Mouse (Mus musculus) brain, embryonic 18.5 days (tissue): ENCODE results near the gene Icam2.

Experiments
- DNase-seq: peaks from one replicate; pipeline ENCODE4 v3.0.0-alpha.2; 2012; ENCODE audit warnings: low read depth, low spot score

The Icam2 gene

DNA sequence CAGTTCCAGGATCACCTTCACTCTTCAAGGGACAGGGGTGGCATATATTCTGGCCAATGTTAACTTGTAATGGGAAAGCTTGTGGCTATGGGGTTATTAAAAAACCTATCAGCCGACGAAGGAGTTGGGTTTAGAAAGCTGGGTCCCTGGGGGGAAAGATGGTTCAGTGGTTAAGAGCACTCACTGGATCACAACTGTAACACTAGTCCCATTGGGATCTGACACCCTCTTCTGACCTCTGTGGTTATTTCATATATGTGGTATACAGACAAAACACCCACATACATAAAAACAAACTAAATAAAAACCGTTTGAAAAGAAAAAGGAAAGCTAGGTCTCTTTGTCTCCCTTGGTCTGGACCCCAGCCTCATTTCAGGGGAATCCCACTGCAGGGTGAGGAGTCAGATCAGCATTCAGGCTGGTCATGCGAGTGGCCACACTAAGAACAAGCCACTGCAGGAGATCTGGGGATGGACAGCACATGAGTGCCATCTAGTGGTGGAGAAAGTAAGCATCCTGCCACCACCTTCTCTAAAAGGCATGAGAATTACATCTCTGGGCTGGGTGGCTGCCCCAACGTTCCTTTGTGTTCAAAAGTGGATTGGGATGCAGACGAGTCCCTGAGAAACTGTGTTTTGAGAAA lies 3.8 kb upstream of the Icam2 start:
- DNase-seq: peak; percentile 34

DNA sequence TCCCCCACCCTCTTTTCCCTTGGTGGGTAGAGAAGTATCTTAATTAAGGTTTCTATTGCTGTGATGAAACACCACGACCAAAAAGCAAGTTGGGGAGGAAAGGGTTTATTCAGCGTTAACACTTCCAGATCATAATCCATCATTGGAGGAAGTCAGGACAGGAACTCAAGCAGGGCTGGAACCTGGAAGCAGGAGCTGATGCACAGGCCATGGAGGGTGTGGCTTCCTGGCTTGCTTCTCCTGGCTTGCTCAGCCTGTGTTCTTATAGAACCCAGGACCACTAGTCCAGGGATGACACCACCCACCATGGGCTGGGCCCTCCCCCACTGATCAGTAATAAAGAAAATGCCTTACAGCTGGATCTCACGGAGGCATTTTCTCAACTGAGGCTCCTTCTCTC lies 2.9 kb upstream of the Icam2 start:
- DNase-seq: no peak

DNA sequence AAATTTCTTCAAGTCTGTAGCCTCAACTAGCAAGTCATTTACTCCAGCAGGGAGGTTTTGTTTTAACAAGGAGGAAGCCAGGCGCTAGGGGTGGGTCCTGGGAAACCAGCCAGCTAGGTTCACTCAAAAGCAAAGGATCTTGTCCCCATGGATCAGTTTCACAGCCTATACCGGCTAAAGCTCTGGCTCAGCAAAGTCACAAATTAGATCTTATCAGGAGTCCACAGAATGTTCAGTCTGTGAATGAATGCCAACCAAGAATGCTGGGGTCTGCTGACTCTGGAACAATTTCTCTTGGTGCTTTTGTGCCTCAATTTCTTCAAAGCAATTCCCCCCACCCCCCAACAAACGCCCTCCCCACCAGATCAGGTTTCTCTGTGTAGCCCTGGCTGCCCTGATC lies 1.7 kb upstream of the Icam2 start:
- DNase-seq: no peak

DNA sequence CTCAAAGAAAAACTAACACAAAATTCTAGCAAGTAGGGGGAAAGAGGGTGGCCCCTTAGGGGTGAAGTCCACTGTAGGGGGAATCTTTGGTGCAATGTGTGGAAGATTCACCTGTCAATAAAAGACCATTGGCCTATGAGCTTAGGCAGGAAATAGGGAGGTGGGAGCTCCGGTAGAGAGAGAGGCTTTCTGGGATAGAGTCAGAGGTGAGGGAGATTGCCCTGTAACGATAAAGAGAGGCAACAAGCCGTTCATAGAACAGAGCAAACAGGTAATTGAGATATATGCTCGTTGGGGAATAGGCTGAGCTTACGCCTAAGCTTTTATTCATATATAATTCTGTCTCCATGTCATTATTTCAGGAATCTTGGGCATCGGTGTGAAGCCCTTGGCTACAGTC lies 855 bp downstream of the Icam2 start:
- no peak for DNase-seq

DNA sequence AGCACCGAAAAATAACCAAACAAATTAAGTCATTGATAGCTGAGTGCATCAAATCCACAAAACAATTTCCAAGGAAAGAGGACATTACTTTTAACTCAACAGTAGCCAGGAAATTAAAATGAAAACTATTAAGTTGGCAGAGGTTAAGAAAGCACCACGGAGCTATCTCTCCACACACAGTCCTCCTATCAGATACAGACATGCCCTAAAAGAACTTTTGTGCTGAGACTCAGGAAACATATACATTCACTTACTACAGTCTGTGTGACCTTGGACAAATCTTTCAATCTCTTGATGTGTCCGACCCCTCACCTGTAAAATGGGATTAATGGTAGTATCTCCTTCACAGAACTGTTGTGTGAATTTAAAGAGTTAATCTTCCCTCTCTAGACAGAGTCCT lies 1.5 kb downstream of the Icam2 start:
- no peak for DNase-seq

DNA sequence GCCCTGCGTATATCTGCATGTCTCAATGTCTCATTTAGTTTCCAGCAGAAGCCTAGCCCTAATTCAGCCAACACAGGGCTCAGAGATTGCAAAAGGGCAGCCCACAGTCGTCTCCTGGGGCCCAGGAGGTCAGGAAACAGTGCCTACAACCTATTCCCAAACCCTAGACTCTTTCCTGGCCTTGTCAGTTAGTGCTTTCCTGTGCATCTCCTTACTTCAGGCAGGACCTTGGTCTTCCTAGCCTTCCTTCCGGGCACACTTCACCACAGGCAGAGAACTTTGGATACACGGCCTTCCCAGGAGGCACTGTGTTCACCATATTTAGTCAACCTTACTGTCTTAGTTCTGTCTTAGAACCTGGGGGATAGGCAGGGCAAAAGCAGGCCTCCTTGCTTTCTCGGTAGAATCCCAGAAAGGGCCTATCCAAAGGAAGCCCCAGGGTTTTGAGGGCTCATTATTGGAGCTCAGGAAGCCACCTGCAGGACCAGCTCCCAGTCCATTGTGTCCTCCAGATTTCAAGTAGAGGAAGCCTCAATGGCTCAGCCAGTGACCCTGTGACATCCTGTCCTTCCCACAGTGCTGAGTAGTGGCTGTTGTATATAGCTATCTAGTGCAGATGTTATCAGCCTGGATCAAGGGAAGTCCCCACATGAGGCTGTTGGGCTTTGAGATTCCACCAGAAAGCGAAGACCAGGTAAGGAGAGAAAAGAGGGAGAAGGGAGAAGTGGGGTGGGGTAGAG lies 4.7 kb downstream of the Icam2 start:
- DNase-seq: no peak

DNA sequence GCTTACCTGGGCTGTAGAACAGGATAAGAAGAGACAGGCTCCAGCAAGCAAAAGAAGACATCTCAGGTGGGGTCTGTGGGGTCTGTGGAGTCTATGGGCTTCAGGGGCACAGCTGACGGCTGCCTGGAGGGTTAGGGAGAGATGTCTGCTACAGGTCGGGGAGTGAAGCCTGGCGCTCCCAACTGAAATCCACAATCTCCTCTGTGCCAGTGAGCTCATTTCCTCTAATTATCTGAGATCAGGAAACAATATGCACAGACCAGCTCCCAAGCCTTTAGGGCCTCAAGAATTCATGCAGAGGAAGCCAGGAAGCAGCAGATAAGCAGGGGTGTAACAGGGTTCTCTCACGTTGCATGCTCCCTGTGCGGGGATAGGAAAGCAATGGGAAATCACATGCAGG lies 5.5 kb downstream of the Icam2 start:
- no peak for DNase-seq

DNA sequence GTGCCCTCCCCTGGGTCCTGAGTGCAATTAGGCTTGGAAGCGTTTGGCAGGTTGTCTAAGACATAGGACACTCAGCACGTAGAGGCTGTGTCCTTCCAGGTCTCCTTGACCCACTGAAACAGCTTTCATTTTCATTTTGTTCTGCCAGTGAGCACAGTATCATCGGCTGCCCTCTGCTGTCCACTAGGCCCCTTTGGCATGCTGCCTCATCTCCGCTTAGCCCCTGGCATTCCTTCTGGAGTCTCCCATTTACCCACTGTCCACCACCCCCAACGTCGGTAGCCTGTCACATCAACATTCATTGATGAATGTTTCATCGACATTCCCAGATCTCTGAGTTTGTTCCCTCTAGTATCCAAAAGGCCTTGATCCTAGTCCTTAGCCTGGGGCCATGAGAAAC lies 6.0 kb downstream of the Icam2 start:
- DNase-seq: no peak

DNA sequence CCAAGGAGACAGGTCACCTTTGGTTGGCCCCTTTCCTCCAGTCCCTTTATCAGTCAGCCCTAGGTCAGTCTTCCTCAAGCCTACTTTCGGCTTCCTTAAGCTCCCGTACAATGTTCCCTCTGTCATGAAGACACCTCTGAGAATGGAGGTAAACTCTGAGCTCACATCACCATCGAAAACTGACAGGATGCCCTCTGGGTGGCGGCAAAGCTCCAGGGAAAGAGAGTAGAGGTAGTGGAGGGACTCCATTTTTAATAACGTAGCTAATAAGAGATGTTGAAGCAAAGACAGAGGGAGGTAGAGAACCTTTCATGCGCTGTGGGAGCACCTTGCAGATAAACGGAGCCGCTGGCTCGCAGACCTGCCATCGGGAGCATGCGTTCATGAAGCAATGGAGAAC lies 6.9 kb downstream of the Icam2 start:
- DNase-seq: no peak

DNA sequence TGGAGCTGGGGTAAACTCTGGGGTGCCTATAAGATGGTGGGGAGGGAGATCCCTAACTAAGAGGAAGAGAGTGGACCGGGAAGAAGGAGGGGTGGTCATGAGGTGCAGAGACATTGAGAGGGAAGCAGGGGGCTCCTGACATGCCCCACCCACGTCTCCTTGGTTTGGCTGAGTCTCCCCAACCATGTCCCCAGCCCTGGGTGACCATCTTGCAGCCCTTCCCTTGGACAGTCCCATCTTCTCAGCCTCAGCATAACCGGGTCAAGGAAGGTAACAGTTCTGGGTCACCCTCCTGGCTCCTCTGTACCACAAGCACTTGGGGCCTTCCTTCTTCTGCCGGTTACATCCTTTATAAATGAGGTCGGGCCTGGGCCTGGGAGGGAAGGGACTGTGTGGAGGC lies 12.9 kb downstream of the Icam2 start:
- no peak for DNase-seq

DNA sequence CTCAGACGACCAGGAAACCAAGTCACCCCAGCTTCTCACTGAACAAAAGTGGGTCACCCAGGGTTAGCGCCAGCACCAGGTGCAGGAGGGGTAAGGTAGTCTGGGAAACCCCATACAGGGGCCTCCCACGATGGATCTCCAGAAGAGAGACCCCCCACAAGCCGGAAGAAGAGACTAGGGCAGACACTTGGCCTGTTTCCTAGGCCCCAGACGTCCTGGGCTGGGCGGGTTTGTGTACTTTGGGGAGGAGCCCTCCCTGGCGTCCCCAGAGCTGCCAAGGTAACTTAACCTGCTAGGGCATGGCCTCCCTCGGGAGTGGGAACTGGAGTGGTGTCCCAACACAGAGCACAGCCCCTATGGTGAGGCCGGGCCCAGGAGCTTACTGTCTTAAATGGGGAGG lies 13.3 kb downstream of the Icam2 start:
- no peak for DNase-seq

DNA sequence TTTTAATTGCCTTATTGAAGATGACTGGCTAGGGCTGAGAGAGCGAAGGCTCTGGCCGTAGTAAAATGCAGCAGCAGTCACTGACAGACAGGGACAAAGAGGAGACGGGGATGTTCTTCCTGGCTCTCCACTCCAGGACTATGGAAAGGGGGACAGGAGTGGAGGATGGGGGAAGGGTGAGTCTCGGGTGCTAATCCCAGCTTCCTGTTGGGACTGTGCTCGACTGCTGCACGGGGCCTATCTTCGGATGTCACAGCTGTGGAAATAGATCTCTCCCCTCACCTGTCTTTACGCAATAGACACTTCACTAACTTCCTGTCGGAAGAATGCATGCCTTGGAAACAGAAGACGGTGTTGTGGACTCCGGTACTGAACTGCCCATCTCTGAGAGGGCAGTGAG lies 13.9 kb downstream of the Icam2 start:
- DNase-seq: no peak

DNA sequence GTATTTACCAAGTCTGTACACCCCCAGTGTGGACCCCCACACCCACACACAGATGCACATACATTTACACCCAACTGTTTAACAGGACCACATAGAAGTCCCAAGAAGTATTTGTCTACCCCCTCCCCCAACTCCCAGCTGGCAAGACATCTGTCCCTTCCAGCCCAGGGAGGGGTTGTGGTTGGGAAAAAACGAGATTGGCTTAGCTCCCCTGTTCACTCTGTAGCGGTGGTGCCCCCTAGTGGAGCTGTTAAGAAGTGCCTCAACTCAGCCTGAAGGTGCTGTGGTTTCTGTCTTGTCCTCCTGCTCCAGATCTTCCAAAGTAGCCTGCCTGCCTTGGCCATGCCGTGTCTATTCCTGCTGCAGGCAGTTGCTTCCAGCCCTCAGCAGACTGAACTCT lies 21.6 kb downstream of the Icam2 start:
- DNase-seq: peak; percentile 4

DNA sequence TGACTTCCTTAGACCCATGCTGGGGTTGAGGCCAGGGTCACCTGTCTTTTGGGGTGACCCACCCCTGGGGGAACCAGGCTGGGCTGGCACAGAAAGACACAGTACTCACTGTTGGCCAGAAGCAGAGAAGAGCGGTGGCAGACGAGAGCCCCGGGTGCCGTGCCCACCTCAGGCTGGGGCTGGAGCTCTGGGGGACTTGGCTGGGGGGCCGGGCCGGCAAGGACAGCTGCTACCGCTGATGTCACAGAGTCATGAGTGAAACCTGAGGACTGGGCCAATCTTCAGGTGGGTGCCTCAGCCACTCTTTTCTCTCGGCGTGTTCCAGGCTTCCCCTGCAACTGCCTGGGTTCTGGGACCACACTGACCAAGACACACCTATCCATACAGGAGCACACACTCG lies 22.5 kb downstream of the Icam2 start, which contains the start of gene Prr29:
Gene Prr29, plus strand, starts transcription at position 107 of the 400 bp plus-strand sequence.
- no peak for DNase-seq

DNA sequence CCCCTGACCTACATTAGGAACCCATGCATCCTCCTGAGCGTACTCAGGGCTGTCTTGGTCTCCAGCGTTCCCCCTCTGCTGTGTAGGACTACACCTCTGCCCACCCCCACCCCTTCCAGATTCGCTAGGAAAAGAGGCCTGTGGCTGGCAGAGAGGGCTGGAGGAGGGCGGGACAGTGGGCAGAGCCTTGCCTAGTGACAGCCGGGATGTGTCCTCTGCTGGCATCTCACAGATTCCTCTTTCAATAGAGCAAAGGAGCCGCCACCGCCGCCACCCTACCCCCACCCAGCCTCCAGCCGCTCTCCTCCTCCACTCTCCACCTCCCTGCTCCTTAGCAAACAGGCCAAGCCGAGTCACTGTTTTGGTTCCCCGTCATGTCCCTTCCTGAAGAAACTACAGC lies 23.2 kb downstream of the Icam2 start:
- no peak for DNase-seq

DNA sequence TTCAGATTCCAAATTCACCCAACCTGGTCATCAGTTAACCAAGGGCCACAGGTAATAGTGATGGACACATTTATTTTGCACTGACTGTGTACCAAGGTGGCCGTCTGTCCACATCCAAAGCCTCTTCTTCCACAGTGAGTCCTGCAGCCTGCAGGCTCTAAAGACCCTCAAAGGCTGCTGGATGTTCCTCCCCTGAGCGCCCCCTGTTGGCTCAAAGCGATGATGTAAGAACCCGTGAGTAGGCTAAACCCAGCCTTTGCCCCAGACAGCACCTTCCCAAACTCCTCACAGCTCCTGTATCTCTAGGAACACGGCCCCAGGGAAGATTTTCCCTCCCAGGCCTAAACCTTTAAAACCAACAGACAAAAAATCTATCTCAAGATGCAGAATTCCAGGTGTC lies 28.5 kb downstream of the Icam2 start:
- no peak for DNase-seq

DNA sequence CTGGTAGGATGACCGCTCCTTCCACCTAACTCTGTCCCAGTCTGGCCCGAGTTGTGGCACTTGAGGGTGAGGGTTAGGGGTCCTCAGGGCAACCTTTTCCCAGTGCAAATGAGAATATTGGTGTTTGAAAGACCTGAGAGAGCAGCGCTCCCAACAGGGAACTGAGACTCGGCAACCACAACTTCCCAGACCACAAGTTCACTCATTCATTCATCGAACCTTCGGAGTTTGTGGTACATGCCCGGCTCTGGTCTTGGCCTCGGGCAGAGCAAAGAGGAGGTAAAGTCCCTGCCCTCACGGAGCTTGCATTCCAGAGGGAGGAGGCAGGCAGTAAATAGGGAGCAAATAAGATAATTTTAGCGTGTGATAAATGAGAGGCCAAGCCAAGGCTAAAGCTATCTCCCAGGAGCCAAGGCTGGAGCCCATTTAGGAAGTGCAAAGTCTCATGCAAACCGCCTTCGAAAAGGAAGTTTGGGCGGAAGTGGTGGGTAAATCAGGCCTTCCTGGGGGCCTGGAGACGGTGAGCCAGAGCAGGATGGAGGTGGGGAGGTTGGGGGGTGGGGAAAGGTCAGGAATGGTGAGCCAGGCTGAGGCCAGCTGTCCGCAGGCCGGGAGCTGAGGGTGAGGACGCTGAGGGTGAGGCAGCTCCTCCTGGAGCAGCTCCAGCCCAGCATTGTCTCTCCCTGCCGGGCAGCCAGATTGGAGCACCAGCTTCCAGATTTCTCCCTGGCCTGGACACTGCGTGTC lies 32.3 kb downstream of the Icam2 start:
- no peak for DNase-seq

DNA sequence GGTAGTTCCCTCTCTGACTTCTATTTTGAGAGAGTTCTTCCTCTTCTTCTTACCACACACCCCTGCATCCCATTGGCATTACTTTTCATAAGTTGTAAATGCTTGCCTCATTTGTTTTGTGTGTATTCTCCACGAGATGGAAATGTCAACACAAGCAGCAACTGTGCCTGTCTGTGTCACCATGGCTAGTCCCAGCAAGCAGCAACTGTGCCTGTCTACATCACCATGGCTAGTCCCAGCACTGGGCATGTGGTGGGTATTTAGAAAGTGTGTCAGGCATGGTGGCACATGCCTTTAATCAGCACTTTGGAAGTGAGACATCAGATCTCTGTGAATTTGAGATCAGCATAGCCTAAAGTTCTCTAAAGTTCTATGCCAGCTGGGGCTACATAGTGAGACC lies 33.7 kb downstream of the Icam2 start:
- no peak for DNase-seq

DNA sequence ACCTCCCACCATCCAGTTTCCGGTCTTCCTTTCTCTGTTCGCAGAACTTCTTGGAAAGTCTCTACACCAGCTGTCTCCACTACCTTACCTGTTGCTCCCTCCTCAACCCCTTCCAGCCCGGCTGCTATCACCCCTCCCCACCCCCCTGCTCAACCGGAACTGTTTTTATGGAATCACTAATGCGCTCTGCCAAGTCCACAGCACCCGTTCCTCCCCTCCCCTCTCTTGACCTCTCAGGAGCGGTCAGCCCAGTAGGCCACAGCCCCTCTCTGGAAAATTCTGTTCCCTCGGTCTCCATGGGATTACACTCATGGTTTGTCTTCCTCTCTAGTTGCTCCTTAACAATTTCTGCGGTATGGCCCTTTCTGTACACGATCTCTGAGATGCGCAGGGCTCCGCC lies 34.7 kb downstream of the Icam2 start, which contains the start of gene Scn4a:
Gene Scn4a, minus strand, starts transcription at position 101 of the 400 bp plus-strand sequence.
- DNase-seq: no peak

DNA sequence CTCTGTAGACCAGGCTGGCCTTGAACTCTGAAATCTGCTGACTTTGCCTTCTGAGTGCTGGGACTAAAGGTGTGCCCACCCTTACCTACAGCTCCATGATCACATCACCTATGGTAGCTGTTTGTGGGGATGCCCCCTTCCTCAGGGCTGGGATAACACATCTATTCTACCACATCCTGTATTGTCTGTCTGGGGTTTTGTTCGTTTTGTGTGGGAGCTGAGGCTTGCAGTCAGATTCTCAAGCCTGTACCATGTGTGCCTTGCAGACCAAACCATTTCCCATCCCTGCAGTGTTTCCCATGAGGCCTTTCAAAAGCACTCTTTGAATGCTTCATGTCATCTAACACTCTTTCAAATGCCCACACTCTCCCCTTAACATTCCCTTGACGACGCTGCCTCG lies 35.9 kb downstream of the Icam2 start:
- no peak for DNase-seq

DNA sequence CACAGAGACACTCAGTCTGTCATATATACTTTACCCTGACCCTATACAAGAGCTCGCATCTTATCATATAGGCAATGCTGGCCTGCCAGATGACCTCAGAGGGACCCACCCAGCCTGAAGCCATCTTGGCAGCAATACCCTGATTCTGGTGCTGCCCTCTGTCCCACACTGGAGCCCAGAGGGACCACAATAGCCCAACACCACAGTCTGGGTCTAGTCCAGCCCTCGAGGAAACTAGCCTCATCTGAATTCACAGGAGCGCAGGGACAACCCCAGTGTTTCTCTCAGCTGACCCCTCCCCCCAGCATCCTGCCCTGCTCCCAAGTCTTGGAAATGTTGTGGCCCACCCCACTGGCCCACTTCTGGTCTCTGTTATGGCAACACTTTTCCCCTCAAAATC lies 36.6 kb downstream of the Icam2 start:
- no peak for DNase-seq

DNA sequence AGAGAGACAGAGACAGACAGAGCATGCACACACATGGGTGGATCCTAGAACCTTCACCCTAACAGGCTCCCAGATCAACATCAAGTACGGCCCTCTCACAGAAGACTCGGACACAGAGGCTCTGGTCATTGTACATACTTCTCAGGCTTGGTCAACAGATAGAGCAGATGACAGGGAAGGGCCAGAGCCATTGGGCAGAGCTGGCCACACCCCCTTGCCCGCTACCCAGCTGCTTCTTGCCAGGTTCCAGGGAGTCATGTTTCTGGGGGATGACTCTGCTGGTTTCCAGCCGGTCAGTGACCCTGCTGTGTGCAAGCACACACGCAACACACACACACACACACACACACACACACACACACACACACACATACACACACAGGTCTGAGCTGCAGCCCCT lies 37.0 kb downstream of the Icam2 start:
- no peak for DNase-seq

DNA sequence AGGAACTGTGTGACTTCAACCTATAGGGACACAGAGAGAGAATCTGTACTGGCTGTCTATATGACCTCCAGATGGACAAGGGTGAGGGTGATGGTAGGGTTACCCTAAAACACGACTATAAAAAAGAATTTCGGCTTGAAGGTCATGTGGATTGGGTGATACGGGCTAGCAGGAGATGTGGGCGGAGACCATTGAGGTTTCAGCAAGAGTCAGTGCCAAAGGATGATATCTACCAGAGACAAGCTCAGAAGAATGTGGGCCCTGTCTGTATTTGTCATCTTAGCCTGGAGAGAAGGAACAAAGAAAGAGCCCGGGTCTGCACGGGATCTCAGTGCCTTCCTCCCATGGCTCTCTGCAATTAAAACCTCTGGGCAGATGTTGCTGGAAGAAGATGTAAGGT lies 38.1 kb downstream of the Icam2 start:
- no peak for DNase-seq
